Mouse (Mus musculus): ENCODE measurements at regions not wholly inside any gene's neighbourhood (a gene's known extent, or its start where the extent isn't known, plus 50 kb on each side); places are given as distances from the start of the nearest gene placed in this dataset.

- no peak for DNase-seq
Measured at GRCm38 (mm10) chr2:178838571-178838970, 408.2 kb downstream of the Cdh26 start.

GRCm38 (mm10) chr2:178840975-178841374 lies 410.6 kb downstream of the Cdh26 start:
- DNase-seq: peak; percentile 89

- DNase-seq: no peak
Measured at GRCm38 (mm10) chr2:178842595-178842994, 412.3 kb downstream of the Cdh26 start.

GRCm38 (mm10) chr2:178843458-178843857 lies 413.1 kb downstream of the Cdh26 start:
- DNase-seq: no peak

GRCm38 (mm10) chr2:178844561-178844960 lies 414.2 kb downstream of the Cdh26 start:
- DNase-seq: no peak

GRCm38 (mm10) chr2:178850320-178850719 lies 420.0 kb downstream of the Cdh26 start:
- DNase-seq: no peak

GRCm38 (mm10) chr2:178850769-178851168 lies 420.4 kb downstream of the Cdh26 start:
- no peak for DNase-seq

- no peak for DNase-seq
Measured at GRCm38 (mm10) chr2:178854012-178854411, 423.7 kb downstream of the Cdh26 start.

GRCm38 (mm10) chr2:178854760-178855159 lies 424.4 kb downstream of the Cdh26 start:
- DNase-seq: no peak

GRCm38 (mm10) chr2:178862620-178863019 lies 432.3 kb downstream of the Cdh26 start:
- no peak for DNase-seq

GRCm38 (mm10) chr2:178867086-178867485 lies 436.8 kb downstream of the Cdh26 start:
- peak; percentile 59 for DNase-seq

- no peak for DNase-seq
Measured at GRCm38 (mm10) chr2:178869160-178869559, 438.8 kb downstream of the Cdh26 start.

- DNase-seq: no peak
Measured at GRCm38 (mm10) chr2:178878436-178878835, 448.1 kb downstream of the Cdh26 start.

GRCm38 (mm10) chr2:178885686-178886085 lies 455.4 kb downstream of the Cdh26 start:
- peak; percentile 45 for DNase-seq

GRCm38 (mm10) chr2:178888704-178889103 lies 458.4 kb downstream of the Cdh26 start:
- DNase-seq: peak; percentile 53

GRCm38 (mm10) chr2:178902397-178902796 lies 472.1 kb downstream of the Cdh26 start:
- no peak for DNase-seq

GRCm38 (mm10) chr2:178909325-178909724 lies 479.0 kb downstream of the Cdh26 start:
- no peak for DNase-seq

GRCm38 (mm10) chr2:178911646-178912045 lies 481.3 kb downstream of the Cdh26 start:
- no peak for DNase-seq

- DNase-seq: no peak
Measured at GRCm38 (mm10) chr2:178916316-178917033, 486.1 kb downstream of the Cdh26 start.

GRCm38 (mm10) chr2:178924456-178925115 lies 494.3 kb downstream of the Cdh26 start:
- peak; percentile 23 for DNase-seq

GRCm38 (mm10) chr2:178927038-178927660 lies 496.8 kb downstream of the Cdh26 start:
- DNase-seq: no peak

GRCm38 (mm10) chr2:178929033-178929432 lies 498.7 kb downstream of the Cdh26 start:
- no peak for DNase-seq

- no peak for DNase-seq
Measured at GRCm38 (mm10) chr2:178930125-178930524, 499.8 kb downstream of the Cdh26 start.

- DNase-seq: no peak
Measured at GRCm38 (mm10) chr2:178948471-178948870, 493.8 kb upstream of the Cdh4 start.
